Mouse (Mus musculus) adrenal gland, adult 8-10 months (tissue): ENCODE measurements around the gene Ppp1r16b. TPM values are rescaled to one million over a fixed set of nuclear protein-coding genes. Genes with fewer than 3 reads are reported as not detected.

Experiments used
- DNase-seq: peaks from one replicate; pipeline ENCODE4 v3.0.0; 2022
- total RNA-seq, 4 experiments: library from RNA; stranded (reverse); gene quantifications; 2 replicates each; pipeline ENCODE4 v1.2.4; 2022

Ppp1r16b gene
- total RNA-seq, 4 experiments from 2014 or later = 9.9 to 13.8 (median 11.1) TPM

GRCm38 (mm10) chr2:158668433-158669010, 3.3 kb downstream of the Ppp1r16b start:
- no peak for DNase-seq

DNA sequence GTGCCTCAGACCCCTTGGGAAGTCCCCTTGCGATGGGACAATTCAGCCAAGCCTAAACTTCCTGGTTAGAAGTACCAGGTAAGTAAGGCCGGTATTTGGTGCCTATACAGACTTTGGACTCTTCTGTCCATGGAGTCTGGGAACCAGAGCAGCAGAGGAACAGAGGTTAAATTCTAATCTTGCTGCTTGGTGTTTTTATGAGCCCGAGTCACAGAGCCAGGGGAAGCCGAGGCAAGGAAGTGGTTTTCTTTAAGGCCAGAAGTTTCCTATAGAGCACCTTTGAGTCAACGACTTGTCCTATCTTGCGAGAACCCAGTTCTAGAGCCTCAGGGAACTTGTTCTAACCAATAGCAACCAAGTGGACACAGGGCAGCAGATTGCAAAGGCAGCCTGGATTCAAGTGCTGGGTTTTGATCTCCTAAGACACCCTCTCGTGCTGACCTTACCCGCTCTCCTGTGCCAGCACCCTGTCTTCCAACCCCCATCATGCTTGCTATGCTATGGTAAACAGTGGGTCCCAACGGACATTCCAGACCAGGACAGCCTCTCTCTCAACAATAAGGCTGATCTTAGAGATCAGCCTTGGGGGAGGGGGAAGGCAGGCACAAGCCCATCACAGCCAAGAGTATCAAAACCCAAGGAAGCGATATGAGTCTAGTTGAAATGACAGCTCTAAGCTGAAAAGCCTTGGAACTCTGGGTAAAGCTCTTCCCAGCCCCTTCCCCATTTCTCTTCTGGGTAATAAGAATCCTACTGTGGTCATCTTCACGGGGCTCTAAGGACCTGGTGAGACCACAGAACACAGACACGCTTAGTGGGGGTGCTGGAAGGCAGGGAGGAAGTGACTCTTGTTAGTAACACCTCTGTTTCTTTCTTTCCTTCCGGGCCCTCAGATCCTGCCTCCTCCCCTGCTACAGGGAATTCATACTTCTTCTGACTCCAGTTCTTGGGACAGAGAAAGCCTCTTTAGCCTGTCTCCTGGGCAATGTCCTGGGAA, 4.3 kb downstream of the Ppp1r16b start:
- DNase-seq = no peak

DNA sequence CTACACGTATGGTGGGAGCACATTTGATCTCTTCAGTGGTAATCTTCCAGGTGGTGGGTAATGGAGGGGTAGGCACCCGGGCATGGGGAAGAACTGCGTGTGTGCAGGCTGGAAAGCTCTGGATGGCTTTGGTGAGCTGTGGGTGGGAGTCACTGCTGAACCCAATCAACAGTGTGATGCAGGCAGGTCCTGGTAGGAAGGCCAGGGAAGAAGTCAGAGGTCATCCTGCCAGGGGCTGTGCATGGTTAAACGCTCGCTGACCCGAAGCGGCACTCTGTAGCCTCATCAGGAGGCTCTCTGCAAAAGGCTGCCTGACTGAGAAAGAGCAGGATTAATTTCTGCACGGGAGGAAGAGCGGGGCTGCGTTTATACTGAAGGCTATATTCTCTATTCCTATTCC, 5.4 kb downstream of the Ppp1r16b start:
- no peak for DNase-seq

- DNase-seq = peak; percentile 79
These were observed 7.6 kb downstream of the Ppp1r16b start for GRCm38 (mm10) chr2:158672829-158673228.

DNA sequence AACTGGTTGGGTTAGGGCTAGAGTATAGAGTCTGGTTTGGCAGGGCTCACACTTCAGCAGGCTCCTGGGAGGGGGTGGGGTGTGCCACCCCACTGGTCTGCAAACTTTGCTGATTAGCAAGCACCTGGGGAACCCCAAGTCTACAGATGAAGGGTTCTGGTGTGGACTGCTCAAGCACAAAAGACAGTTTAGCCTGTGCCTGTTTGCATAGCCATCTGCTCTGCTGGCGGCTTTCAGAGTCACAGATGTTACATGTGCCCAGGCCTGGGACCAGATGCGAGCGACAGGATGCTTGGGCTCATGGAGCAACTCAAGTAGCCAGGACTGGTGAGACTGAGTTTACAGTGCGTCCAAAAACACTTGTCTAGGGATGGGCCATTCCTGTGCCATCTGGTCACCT, 8.3 kb downstream of the Ppp1r16b start:
- DNase-seq = no peak

DNA sequence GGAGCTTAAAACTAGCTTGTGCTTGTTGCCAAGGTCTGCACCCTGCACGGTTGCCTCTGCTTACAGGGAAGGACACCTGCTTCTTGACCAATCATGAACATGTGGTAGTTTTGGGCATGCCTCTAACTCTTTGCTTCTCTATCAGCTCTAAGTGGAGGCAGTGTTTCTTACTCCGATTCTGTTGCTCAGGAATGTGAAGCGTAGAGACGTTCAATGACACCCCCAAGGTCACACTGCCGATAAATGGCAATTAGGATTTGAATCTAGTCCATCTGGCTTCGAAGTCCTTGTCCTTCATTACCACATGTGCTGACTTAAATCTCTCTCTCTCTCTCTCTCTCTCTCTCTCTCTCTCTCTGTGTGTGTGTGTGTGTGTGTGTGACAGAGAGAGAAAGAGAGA, 8.9 kb downstream of the Ppp1r16b start:
- peak; percentile 45 for DNase-seq

- DNase-seq = no peak
These were observed 9.6 kb downstream of the Ppp1r16b start for GRCm38 (mm10) chr2:158674759-158675158.

GRCm38 (mm10) chr2:158675161-158675560, 10.0 kb downstream of the Ppp1r16b start:
- DNase-seq = no peak

GRCm38 (mm10) chr2:158675907-158676533, 10.8 kb downstream of the Ppp1r16b start:
- no peak for DNase-seq

GRCm38 (mm10) chr2:158677946-158678345, 12.7 kb downstream of the Ppp1r16b start:
- DNase-seq = no peak

GRCm38 (mm10) chr2:158679091-158679490, 13.9 kb downstream of the Ppp1r16b start:
- no peak for DNase-seq

DNA sequence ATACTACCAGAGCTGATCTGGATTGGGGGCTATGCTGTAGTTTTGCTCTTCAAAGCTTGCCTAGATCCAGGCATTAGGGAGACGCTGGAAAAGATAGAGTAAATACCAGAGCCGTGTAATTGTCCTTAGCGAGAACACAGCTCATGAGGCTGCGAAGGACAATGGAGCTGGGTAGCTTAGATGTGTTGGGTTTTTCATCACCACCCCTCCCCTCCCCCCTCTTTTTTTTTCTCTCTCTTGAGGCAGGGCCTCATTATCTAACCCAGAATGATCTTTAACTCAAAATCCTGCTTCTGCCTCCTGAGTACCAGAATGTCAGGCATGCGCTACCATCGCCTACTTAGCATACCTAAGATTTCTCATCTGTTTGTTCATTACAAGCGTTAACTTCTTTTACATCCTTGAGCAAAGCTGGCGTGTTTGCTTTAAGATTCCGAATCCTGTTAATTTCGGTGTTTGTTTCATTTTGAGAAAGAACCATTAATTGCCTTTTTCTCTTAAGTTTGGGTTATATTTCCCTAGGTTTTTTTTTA, 15.2 kb downstream of the Ppp1r16b start:
- DNase-seq = no peak

- DNase-seq = no peak
These were observed 16.5 kb downstream of the Ppp1r16b start for GRCm38 (mm10) chr2:158681714-158682113.

- no peak for DNase-seq
These were observed 17.3 kb downstream of the Ppp1r16b start for GRCm38 (mm10) chr2:158682344-158683037.

DNA sequence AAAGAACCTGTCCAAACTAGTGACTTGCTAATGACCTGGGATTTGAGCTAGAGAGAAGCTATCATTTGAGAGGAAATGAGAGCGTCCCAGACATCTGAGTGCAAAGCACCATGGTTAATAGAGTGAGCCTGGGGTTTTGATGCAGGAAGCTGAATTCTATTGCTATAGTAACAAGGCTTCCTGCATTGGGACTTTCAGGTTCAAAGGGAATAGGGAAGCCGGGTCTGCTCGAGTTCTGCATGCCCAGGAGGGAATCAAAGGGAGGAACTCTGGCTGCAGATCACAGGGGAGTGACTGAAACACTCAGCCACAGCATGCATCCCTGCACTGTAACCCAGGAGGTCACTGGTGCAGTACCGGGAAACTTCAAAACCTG, 17.8 kb downstream of the Ppp1r16b start:
- no peak for DNase-seq

DNA sequence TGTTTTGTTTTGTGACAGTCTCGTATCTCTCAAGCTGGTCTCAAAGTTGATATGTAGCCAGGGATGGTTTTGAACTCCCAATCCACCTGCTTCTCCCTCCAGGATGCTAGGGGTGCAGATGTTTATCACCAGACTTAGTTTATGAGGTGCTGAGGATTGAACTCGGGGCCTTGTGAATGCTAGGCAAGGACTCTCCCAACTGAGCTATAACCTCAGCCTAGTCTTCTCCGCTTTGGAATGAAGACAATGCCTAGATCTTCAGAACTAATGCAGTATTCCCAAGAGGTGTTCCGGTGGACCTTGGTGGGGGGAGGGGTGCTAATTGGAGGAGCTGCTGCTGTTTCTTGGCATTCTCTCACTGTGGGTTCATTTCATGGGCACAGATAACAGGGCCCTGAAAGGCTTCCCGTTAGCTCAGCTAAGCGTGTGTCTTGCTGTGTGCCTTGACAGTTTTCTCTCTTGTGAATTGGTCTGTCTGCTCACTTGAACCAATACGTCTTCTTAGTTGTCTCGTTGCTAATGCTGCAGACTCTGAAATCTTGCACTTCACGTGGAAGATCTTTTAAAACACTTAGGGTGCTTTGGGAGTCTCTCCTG, 19.1 kb downstream of the Ppp1r16b start:
- no peak for DNase-seq

GRCm38 (mm10) chr2:158684910-158685309, 19.7 kb downstream of the Ppp1r16b start:
- no peak for DNase-seq

- DNase-seq = no peak
These were observed 21.2 kb downstream of the Ppp1r16b start for GRCm38 (mm10) chr2:158686394-158686793.

DNA sequence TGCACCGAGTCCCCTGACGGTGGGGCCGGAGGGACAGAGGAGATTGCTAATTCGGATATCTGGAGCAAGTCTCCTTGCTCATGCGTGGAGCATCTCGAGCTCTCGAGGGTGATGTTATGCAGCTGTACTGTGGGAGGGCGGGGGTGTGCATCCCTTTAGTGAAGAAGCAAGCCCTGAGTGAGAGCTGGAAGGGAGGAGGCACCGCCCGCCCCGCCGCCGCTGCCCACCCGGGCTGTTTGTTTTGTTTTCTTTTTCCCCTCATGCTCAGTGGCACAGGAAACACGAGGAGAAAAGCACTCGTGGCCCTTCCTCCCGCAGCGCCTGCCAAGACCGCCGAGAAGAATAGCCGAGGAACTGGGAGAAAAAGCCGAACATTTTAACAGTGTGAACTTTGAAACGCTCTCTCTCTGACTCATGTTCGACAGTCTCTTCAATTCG, 22.6 kb downstream of the Ppp1r16b start:
- DNase-seq = peak; percentile 52

DNA sequence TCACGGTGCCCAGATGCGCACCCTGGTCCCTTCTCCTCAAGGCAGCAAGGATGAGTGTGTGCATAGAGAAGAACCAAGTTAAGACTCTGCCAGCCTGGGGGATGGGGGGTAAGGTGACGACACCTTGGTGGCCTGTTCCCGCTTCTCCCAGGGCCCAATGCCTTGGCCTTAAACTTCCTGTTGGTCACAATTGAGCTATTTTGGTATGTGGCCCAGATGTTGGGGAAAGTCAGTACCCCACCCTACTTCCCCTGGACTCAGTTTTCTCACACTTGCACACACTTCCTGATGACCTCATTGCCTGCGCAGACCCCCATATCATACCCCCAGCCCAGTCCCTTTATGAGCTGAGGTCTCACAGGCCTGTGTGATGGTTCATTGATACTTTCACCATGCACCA, 23.9 kb downstream of the Ppp1r16b start:
- no peak for DNase-seq

DNA sequence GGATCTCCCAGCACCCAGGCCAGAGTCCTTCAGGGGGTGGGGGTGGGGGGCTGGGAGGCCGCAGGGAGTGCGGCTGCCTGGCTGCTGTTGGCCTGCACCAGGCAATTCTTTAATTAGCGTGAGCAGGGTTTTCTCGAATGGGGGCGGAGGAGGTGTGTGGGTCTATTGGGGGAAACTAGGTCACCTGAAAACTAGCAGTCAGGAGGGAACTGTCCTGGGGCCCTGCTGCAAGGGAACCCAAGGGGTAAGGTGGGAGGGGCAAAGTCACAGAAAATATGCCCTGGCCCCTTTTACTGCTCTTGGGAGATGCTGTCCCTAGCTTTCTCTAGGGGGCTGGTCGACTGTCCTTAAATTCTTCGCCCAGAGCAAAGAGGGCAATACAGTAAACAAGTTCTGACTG, 24.4 kb downstream of the Ppp1r16b start:
- DNase-seq = no peak

DNA sequence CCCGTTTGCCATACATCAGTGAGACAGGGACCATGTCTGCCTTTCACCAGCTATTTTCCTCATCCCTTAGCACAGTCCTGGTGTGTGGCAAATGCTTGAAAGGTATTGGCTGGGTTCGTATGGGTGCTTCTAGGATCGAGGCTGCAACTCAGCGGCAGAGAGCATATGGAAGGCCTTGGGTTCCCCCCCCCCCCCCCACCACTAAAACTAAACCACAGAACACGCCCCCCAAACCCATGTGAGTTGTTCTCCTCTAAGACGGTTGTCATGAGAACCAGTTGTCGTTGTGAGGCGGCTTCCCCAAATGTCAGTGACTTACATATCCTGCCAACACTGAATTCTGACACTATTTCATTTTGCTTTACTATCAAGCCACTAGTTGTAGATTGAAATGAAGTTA, 24.9 kb downstream of the Ppp1r16b start:
- DNase-seq = no peak
